In the genomic region with DNA sequence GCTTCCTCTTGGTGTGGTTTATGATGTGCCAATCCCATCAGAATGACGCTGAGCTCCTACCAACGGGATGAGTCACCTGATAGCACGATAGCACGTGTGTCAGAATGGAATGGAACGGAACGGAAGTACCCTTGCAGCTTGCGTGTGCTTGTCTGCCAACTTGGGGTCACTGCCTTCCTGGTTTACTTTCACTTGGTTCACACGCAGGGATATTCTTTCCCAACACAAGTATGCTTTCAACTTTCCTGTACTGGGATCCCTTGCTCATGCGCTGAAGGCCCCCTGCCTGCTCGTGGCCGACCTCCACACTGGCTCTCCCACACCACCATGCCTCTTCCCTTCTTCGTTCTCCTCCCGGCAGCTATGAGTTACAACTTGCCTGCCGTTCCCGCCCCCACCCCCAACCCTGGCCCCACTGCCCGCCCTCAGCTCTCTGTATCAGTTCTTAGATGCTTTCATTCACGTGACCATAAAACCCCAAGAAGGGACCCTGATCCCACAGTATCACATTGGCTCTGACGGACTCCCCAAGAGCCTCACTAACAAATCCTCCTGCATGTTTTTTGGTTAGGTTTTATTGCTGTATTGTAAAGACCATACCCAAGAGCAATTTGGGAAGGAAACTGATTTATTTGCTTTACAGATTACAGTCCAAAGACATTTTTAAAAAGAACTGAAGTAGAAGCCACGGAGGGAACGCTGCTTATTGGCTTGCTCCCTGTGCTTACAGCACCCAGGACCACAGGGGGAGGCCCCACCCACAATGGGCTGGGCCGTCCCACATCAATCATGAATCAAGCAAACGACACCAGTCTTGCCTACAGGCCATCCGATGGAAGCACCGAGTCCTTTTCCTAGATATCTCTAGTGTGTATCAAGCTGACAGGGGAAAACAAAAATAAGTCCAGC, we compare ENCODE assay signal across 8 mouse cellular contexts. TPM values are rescaled to one million over a fixed set of nuclear protein-coding genes. Genes with fewer than 3 reads are reported as not detected.
A peak's percentile ranks its signal among the peaks of the same experiment; 100 is the strongest.
DNase-seq lines count a peak whose midpoint lies in the region; ATAC-seq and TF ChIP-seq lines count a peak whose summit lies in the region.

No protein-coding gene starts in this region.

- no peaks in the 10 kb centered on the region for H3K9me3 ChIP-seq in E14TG2a.4 (ENCODE audit: low read length)
- H3K9me3 ChIP-seq in forebrain, embryonic 16.5 days (ENCODE audit: control insufficient read depth, low read length), result no peaks in the 10 kb centered on the region
- H3K9me3 ChIP-seq in intestine, postnatal 0 days (ENCODE audit: control insufficient read depth), result no peaks in the 10 kb centered on the region
- no peaks in the 10 kb centered on the region for H3K9me3 ChIP-seq in lung, embryonic 14.5 days (ENCODE audit: low read depth, low read length)
- H3K9me3 ChIP-seq in neural tube, embryonic 14.5 days (ENCODE audit: control insufficient read depth, low read length), result no peaks in the 10 kb centered on the region

- no peak for ATAC-seq in forebrain, embryonic 16.5 days
- ATAC-seq in intestine, postnatal 0 days, result peak; percentile 73
- ATAC-seq in lung, embryonic 14.5 days (ENCODE audit: insufficient read depth), result peak; percentile 74
- ATAC-seq in neural tube, embryonic 14.5 days (ENCODE audit: low read depth), result peak; percentile 59; the same call in 1 of the 2 replicates

- no peak overlapping the region for H3K9ac ChIP-seq in forebrain, embryonic 16.5 days (replicated peaks; ENCODE audit: low read depth, low read length)
- no peak overlapping the region for H3K9ac ChIP-seq in intestine, postnatal 0 days (ENCODE audit: low read depth, low read length)
- peak overlapping the region; percentile 30 for H3K9ac ChIP-seq in lung, embryonic 14.5 days
- no peak overlapping the region for H3K9ac ChIP-seq in neural tube, embryonic 14.5 days (replicated peaks; ENCODE audit: low read depth, low read length)

- H3K4me2 ChIP-seq in forebrain, embryonic 16.5 days (ENCODE audit: low read length), result peak overlapping the region; percentile 62
- peak overlapping the region; percentile 82 for H3K4me2 ChIP-seq in intestine, postnatal 0 days (replicated peaks; ENCODE audit: low read depth)
- peak overlapping the region; percentile 82 for H3K4me2 ChIP-seq in lung, embryonic 14.5 days
- peak overlapping the region; percentile 76; the same call in 1 of the 2 replicates for H3K4me2 ChIP-seq in neural tube, embryonic 14.5 days (ENCODE audit: low read depth, low read length)

- no peak overlapping the region for H3K27ac ChIP-seq in forebrain, embryonic 16.5 days (ENCODE audit: low read length)
- peak overlapping the region; percentile 77 for H3K27ac ChIP-seq in intestine, postnatal 0 days (ENCODE audit: low read depth, low read length)
- peak overlapping the region; percentile 26; the same call in 1 of the 2 replicates for H3K27ac ChIP-seq in lung, embryonic 14.5 days (ENCODE audit: low read depth)
- no peak overlapping the region for H3K27ac ChIP-seq in neural tube, embryonic 14.5 days (ENCODE audit: low read depth, low read length)

- WGBS in forebrain, embryonic 16.5 days, result 37% methylated on average over 24 of the region's 24 CpGs
- WGBS in intestine, postnatal 0 days, result 7% methylated on average over 24 of the region's 24 CpGs
- WGBS in lung, embryonic 14.5 days, result 24% methylated on average over 24 of the region's 24 CpGs
- WGBS in neural tube, embryonic 14.5 days, result 24% methylated on average over 24 of the region's 24 CpGs

- H3K36me3 ChIP-seq in E14TG2a.4 (ENCODE audit: insufficient read depth, low read length), result peaks cover 26% of the 10 kb centered on the region
- H3K36me3 ChIP-seq in forebrain, embryonic 16.5 days (ENCODE audit: control insufficient read depth, insufficient read depth), result peaks cover 8% of the 10 kb centered on the region
- H3K36me3 ChIP-seq in intestine, postnatal 0 days (ENCODE audit: control insufficient read depth, insufficient read depth), result peaks cover 23% of the 10 kb centered on the region
- H3K36me3 ChIP-seq in lung, embryonic 14.5 days (ENCODE audit: insufficient read depth), result peaks cover 22% of the 10 kb centered on the region
- peaks cover 7% of the 10 kb centered on the region; the same call in 1 of the 2 replicates for H3K36me3 ChIP-seq in neural tube, embryonic 14.5 days (ENCODE audit: control insufficient read depth, insufficient read depth, low read length)

- no peak for TF ChIP-seq CTCF in E14TG2a.4 (conservative IDR thresholded peaks at IDR 0.05; ENCODE audit: low read length)
- TF ChIP-seq CTCF in intestine, postnatal 0 days (IDR thresholded peaks at IDR 0.05; ENCODE audit: low read depth), result no peak
- TF ChIP-seq CTCF in lung, embryonic 14.5 days (IDR thresholded peaks at IDR 0.05; ENCODE audit: low read depth), result no peak

- no peaks in the 10 kb centered on the region for H3K27me3 ChIP-seq in E14TG2a.4 (ENCODE audit: insufficient read depth, low read length)
- no peaks in the 10 kb centered on the region for H3K27me3 ChIP-seq in forebrain, embryonic 16.5 days (replicated peaks; ENCODE audit: control insufficient read depth, insufficient read depth, low read length)
- no peaks in the 10 kb centered on the region for H3K27me3 ChIP-seq in intestine, postnatal 0 days (replicated peaks; ENCODE audit: control insufficient read depth, insufficient read depth, low read length)
- H3K27me3 ChIP-seq in lung, embryonic 14.5 days (ENCODE audit: insufficient read depth, low read length), result no peaks in the 10 kb centered on the region
- H3K27me3 ChIP-seq in neural tube, embryonic 14.5 days (ENCODE audit: control insufficient read depth, insufficient read depth, low read length), result no peaks in the 10 kb centered on the region

- H3K4me1 ChIP-seq in E14TG2a.4 (replicated peaks; ENCODE audit: low read depth, low read length), result peaks cover 48% of the 10 kb centered on the region
- H3K4me1 ChIP-seq in forebrain, embryonic 16.5 days (replicated peaks; ENCODE audit: control insufficient read depth, insufficient read depth, low read length), result peaks cover 18% of the 10 kb centered on the region
- H3K4me1 ChIP-seq in intestine, postnatal 0 days (replicated peaks; ENCODE audit: control insufficient read depth, insufficient read depth, low read length), result 0 out of 2 replicates have a peak, but pooled peaks cover 9% of the 10 kb centered on the region
- peaks cover 7% of the 10 kb centered on the region; the same call in 1 of the 2 replicates for H3K4me1 ChIP-seq in lung, embryonic 14.5 days (ENCODE audit: insufficient read depth)
- H3K4me1 ChIP-seq in neural tube, embryonic 14.5 days (ENCODE audit: control insufficient read depth, insufficient read depth, low read length), result peaks cover 16% of the 10 kb centered on the region

- H3K4me3 ChIP-seq in E14TG2a.4 (replicated peaks; ENCODE audit: low read length), result peak overlapping the region; percentile 99
- H3K4me3 ChIP-seq in forebrain, embryonic 16.5 days (replicated peaks; ENCODE audit: low read length), result no peak overlapping the region
- H3K4me3 ChIP-seq in intestine, postnatal 0 days (ENCODE audit: low read depth, low read length), result peak overlapping the region; percentile 31
- H3K4me3 ChIP-seq in lung, embryonic 14.5 days (ENCODE audit: low read depth, low read length), result peak overlapping the region; percentile 98
- H3K4me3 ChIP-seq in neural tube, embryonic 14.5 days (ENCODE audit: low read depth, low read length), result no peak overlapping the region

- DNase-seq in adrenal gland, postnatal 36 days, result peak; percentile 78 to 88
- DNase-seq in lung, embryonic 14.5 days, result peak; percentile 68
- no peak for DNase-seq in layer of hippocampus, adult 9-11 months
- DNase-seq in frontal cortex, postnatal 10 days (ENCODE audit: low spot score in 2 of 2), result no peak

RNA-seq across cellular contexts. Expression of a gene that starts 1.3 kb away (rescaled TPM):
- total RNA-seq in adrenal gland, postnatal 36 days (2021), result 10 to 100 TPM; 36.3 to 37.8 TPM
- 34.7 and 36.7 TPM in 2 replicates for polyA plus RNA-seq in forebrain, embryonic 16.5 days (2015; fragmentation: Nextera tagmentation; extraction: Ambion mirVana)
- 13.6 and 14.3 TPM in 2 replicates for polyA plus RNA-seq in intestine, postnatal 0 days (2015; fragmentation: Nextera tagmentation; extraction: Ambion mirVana)
- polyA plus RNA-seq in lung, embryonic 14.5 days (2014; fragmentation: Nextera tagmentation; extraction: Ambion mirVana), result 27.0 and 27.1 TPM in 2 replicates
- 19.6 and 24.7 TPM in 2 replicates for polyA plus RNA-seq in neural tube, embryonic 14.5 days (2014; fragmentation: Nextera tagmentation; extraction: Ambion mirVana)

RNA-seq across cellular contexts. Expression of a gene that starts 17.9 kb away (rescaled TPM):
- total RNA-seq in adrenal gland, postnatal 36 days (2021), result 10 to 100 TPM; 35.5 to 63.7 TPM
- 52.6 and 62.5 TPM in 2 replicates for polyA plus RNA-seq in forebrain, embryonic 16.5 days (2015; fragmentation: Nextera tagmentation; extraction: Ambion mirVana)
- polyA plus RNA-seq in intestine, postnatal 0 days (2015; fragmentation: Nextera tagmentation; extraction: Ambion mirVana), result 15.4 and 19.0 TPM in 2 replicates
- 42.3 and 51.0 TPM in 2 replicates for polyA plus RNA-seq in lung, embryonic 14.5 days (2014; fragmentation: Nextera tagmentation; extraction: Ambion mirVana)
- polyA plus RNA-seq in neural tube, embryonic 14.5 days (2014; fragmentation: Nextera tagmentation; extraction: Ambion mirVana), result 61.6 and 71.9 TPM in 2 replicates

RNA-seq across cellular contexts. Expression of a gene that starts 18.0 kb away (rescaled TPM):
- total RNA-seq in adrenal gland, postnatal 36 days (2021), result 10 to 100 TPM; 29.4 to 49.4 TPM
- 30.1 and 37.6 TPM in 2 replicates for polyA plus RNA-seq in forebrain, embryonic 16.5 days (2015; fragmentation: Nextera tagmentation; extraction: Ambion mirVana)
- 28.8 and 37.3 TPM in 2 replicates for polyA plus RNA-seq in intestine, postnatal 0 days (2015; fragmentation: Nextera tagmentation; extraction: Ambion mirVana)
- 27.0 and 30.3 TPM in 2 replicates for polyA plus RNA-seq in lung, embryonic 14.5 days (2014; fragmentation: Nextera tagmentation; extraction: Ambion mirVana)
- 37.5 and 42.9 TPM in 2 replicates for polyA plus RNA-seq in neural tube, embryonic 14.5 days (2014; fragmentation: Nextera tagmentation; extraction: Ambion mirVana)

RNA-seq across cellular contexts. Expression of a gene that starts 30.9 kb away (rescaled TPM):
- not detected for total RNA-seq in adrenal gland, postnatal 36 days (2021)
- polyA plus RNA-seq in forebrain, embryonic 16.5 days (2015; fragmentation: Nextera tagmentation; extraction: Ambion mirVana), result 0.09 and 0.17 TPM in 2 replicates
- polyA plus RNA-seq in intestine, postnatal 0 days (2015; fragmentation: Nextera tagmentation; extraction: Ambion mirVana), result 0.12 TPM in 1 of 2 replicates, not detected in the other
- polyA plus RNA-seq in lung, embryonic 14.5 days (2014; fragmentation: Nextera tagmentation; extraction: Ambion mirVana), result 0.16 and 0.26 TPM in 2 replicates
- polyA plus RNA-seq in neural tube, embryonic 14.5 days (2014; fragmentation: Nextera tagmentation; extraction: Ambion mirVana), result 0.12 and 0.44 TPM in 2 replicates

RNA-seq across cellular contexts. Expression of a gene that starts 48.4 kb away (rescaled TPM):
- total RNA-seq in adrenal gland, postnatal 36 days (2021), result 100 to 1,000 TPM; 198 to 275 TPM
- polyA plus RNA-seq in forebrain, embryonic 16.5 days (2015; fragmentation: Nextera tagmentation; extraction: Ambion mirVana), result 27.9 and 30.2 TPM in 2 replicates
- polyA plus RNA-seq in intestine, postnatal 0 days (2015; fragmentation: Nextera tagmentation; extraction: Ambion mirVana), result 45.3 and 48.4 TPM in 2 replicates
- polyA plus RNA-seq in lung, embryonic 14.5 days (2014; fragmentation: Nextera tagmentation; extraction: Ambion mirVana), result 53.2 and 57.7 TPM in 2 replicates
- polyA plus RNA-seq in neural tube, embryonic 14.5 days (2014; fragmentation: Nextera tagmentation; extraction: Ambion mirVana), result 27.1 and 28.1 TPM in 2 replicates

Comparison
In these comparisons a context has a peak if more than half of its experiments do, and no peak if none do; other contexts are left out.
1. H3K4me3 ChIP-seq: peak in E14TG2a.4 (single experiment), intestine, postnatal 0 days (single experiment) and lung, embryonic 14.5 days (single experiment); none in forebrain, embryonic 16.5 days (single experiment) and neural tube, embryonic 14.5 days (single experiment).
2. DNase-seq: peak in adrenal gland, postnatal 36 days (2 of 2) and lung, embryonic 14.5 days (single experiment); none in layer of hippocampus, adult 9-11 months (single experiment) and frontal cortex, postnatal 10 days (0 of 2).
3. H3K27ac ChIP-seq: peak in intestine, postnatal 0 days (single experiment) and lung, embryonic 14.5 days (single experiment); none in forebrain, embryonic 16.5 days (single experiment) and neural tube, embryonic 14.5 days (single experiment).
4. Peak in every context shown above with its lines, with median percentiles within 50 percentile points of each other: H3K4me2 ChIP-seq.